Mouse (Mus musculus) erythroblast, embryonic 14.5 days (primary cell): ENCODE measurements around the gene Parp8.

Experiments used
- GATA1 ChIP-seq: IDR thresholded peaks from 2 replicates; pipeline ENCODE4 v1.6.1; 2012; ENCODE audit warnings: low read length, inconsistent platforms, mixed read lengths
- TAL1 ChIP-seq: IDR thresholded peaks from 3 replicates; pipeline ENCODE4 v1.6.1; 2012; ENCODE audit warnings: low read length, inconsistent platforms, mixed read lengths

DNA sequence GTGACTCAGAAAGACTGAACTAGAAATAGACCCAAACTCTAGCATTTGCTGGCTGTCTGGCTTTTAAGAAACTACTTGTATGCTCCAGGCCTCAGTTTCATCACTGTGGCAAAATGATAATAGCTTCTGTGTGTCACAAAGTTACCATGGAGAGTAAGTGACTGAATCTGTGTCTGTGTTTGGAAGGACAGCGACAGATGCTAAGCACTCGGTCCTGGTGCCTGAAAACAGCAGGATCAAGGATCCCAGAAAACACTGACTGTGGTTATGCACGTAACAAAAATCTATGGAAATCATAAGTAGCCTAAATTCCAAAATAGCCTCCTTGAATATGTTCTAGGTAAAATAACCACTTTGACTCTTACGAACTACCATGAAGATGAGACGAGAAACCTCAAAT, 126.9 kb downstream of the Parp8 start:
- TF ChIP-seq GATA1 = no peak
- TF ChIP-seq TAL1 = no peak
